Comparison of ENCODE assay signal across 8 mouse cellular contexts in genomic region chrX:153497688-153498516, GRCm38 (mm10). TPM values are rescaled to one million over a fixed set of nuclear protein-coding genes. Genes with fewer than 3 reads are reported as not detected.
DNase-seq lines count a peak whose midpoint lies in the region; ATAC-seq and TF ChIP-seq lines count a peak whose summit lies in the region.

Ubqln2 (plus strand) TSS chrX:153498227.

- ATAC-seq in hindbrain, embryonic 11.5 days (ENCODE audit: low FRiP score) = peak; percentile 95
- ATAC-seq in lung, postnatal 0 days = peak; percentile 97

- H3K27me3 ChIP-seq in hindbrain, embryonic 11.5 days (ENCODE audit: control insufficient read depth, insufficient read depth, low read length) = no peaks in the 10 kb centered on the region
- no peaks in the 10 kb centered on the region for H3K27me3 ChIP-seq in lung, postnatal 0 days (replicated peaks; ENCODE audit: insufficient read depth, low read length)

- no peaks in the 10 kb centered on the region for H3K36me3 ChIP-seq in hindbrain, embryonic 11.5 days (ENCODE audit: control insufficient read depth, insufficient read depth, low read length)
- no peaks in the 10 kb centered on the region for H3K36me3 ChIP-seq in lung, postnatal 0 days (ENCODE audit: insufficient read depth, low read length)

- H3K4me3 ChIP-seq in hindbrain, embryonic 11.5 days (ENCODE audit: low read depth, low read length) = peak within 1 kb of the TSS; percentile 72
- H3K4me3 ChIP-seq in lung, postnatal 0 days (ENCODE audit: low read depth, low read length) = peak within 1 kb of the TSS; percentile 55

- TF ChIP-seq CTCF in lung, postnatal 0 days (IDR thresholded peaks at IDR 0.05) = no peak; the same call in 1 of the 2 replicates

- peak within 1 kb of the TSS; percentile 92 for H3K27ac ChIP-seq in hindbrain, embryonic 11.5 days (ENCODE audit: low read depth, low read length)
- H3K27ac ChIP-seq in lung, postnatal 0 days (ENCODE audit: low read length) = peak within 1 kb of the TSS; percentile 89

- H3K9me3 ChIP-seq in hindbrain, embryonic 11.5 days (ENCODE audit: control insufficient read depth, low read length) = no peaks in the 10 kb centered on the region
- no peaks in the 10 kb centered on the region for H3K9me3 ChIP-seq in lung, postnatal 0 days (ENCODE audit: low read length)

- peak within 1 kb of the TSS; percentile 64 for H3K4me2 ChIP-seq in hindbrain, embryonic 11.5 days (replicated peaks; ENCODE audit: low read depth, low read length)
- H3K4me2 ChIP-seq in lung, postnatal 0 days (replicated peaks; ENCODE audit: low read depth, low read length) = peak within 1 kb of the TSS; percentile 58

- peak; percentile 89 for DNase-seq in NIH3T3 (ENCODE audit: low read depth)
- peak; percentile 90 to 94 for DNase-seq in cerebellum, postnatal 10 days
- DNase-seq in frontal cortex, postnatal 10 days (ENCODE audit: low spot score in 2 of 2) = peak; percentile 69 to 76
- peak; percentile 84 for DNase-seq in hindbrain, embryonic 11.5 days (ENCODE audit: low spot score)
- peak; percentile 72 to 81 for DNase-seq in layer of hippocampus, postnatal 10 days (ENCODE audit: low spot score in 2 of 2)
- DNase-seq in lung, postnatal 0 days (ENCODE audit: low spot score) = peak; percentile 89
- DNase-seq in ovary, postnatal 10 days (ENCODE audit: low spot score) = peak; percentile 63
- DNase-seq in thymus, postnatal 0 days (ENCODE audit: low spot score) = peak; percentile 65

- no peaks in the 10 kb centered on the region for H3K4me1 ChIP-seq in hindbrain, embryonic 11.5 days (replicated peaks; ENCODE audit: control insufficient read depth, insufficient read depth, low read length)
- no peaks in the 10 kb centered on the region for H3K4me1 ChIP-seq in lung, postnatal 0 days (ENCODE audit: insufficient read depth, low read depth, low read length)

- H3K9ac ChIP-seq in hindbrain, embryonic 11.5 days (ENCODE audit: low read depth, low read length) = peak within 1 kb of the TSS; percentile 83
- H3K9ac ChIP-seq in lung, postnatal 0 days (replicated peaks; ENCODE audit: low read depth) = peak within 1 kb of the TSS; percentile 64

- TF ChIP-seq EP300 in lung, postnatal 0 days (IDR thresholded peaks at IDR 0.05) = no peak

- WGBS in hindbrain, embryonic 11.5 days = 13% methylated on average over 53 of the region's 76 CpGs
- 10% methylated on average over 24 of the region's 76 CpGs for WGBS in lung, postnatal 0 days

RNA-seq across cellular contexts. Expression of gene Ubqln2, which starts in this region (rescaled TPM):
- 50.7 and 54.3 TPM in 2 replicates for polyA plus RNA-seq in hindbrain, embryonic 11.5 days (2014; fragmentation: Nextera tagmentation; extraction: Ambion mirVana)
- total RNA-seq in layer of hippocampus, postnatal 10 days (2021) = 100 to 1,000 TPM; 241 to 277 TPM
- 8.2 and 8.8 TPM in 2 replicates for polyA plus RNA-seq in lung, postnatal 0 days (2015; fragmentation: Nextera tagmentation; extraction: Ambion mirVana)
- polyA plus RNA-seq in thymus, postnatal 0 days (2015; fragmentation: Nextera tagmentation; extraction: Ambion mirVana) = 8.7 and 9.2 TPM in 2 replicates

Comparison
In these comparisons a context has a peak if more than half of its experiments do, and no peak if none do; other contexts are left out.
1. Peak in every context shown above with its lines: DNase-seq, ATAC-seq, H3K4me3 ChIP-seq and H3K27ac ChIP-seq.